Mouse (Mus musculus): ENCODE data around the gene Hist1h2ah.

Gene Hist1h2ah

GRCm38 (mm10) chr13:22039364-22039763, 4.0 kb upstream of the Hist1h2ah start:
- DNase-seq (ENCODE audit: low spot score) = no peak

GRCm38 (mm10) chr13:22037415-22037814, 2.0 kb upstream of the Hist1h2ah start:
- no peak for DNase-seq (ENCODE audit: low spot score)

- DNase-seq (ENCODE audit: low spot score) = no peak
These were observed 1.6 kb upstream of the Hist1h2ah start for GRCm38 (mm10) chr13:22036986-22037385.

GRCm38 (mm10) chr13:22036149-22036956, 985 bp upstream of the Hist1h2ah start:
- DNase-seq (ENCODE audit: low spot score) = no peak

GRCm38 (mm10) chr13:22034443-22035266, 713 bp downstream of the Hist1h2ah start:
- DNase-seq (ENCODE audit: low spot score) = no peak

- no peak for DNase-seq (ENCODE audit: low spot score)
These were observed 1.5 kb downstream of the Hist1h2ah start for GRCm38 (mm10) chr13:22033741-22034442.

GRCm38 (mm10) chr13:22030493-22030892, 4.9 kb downstream of the Hist1h2ah start:
- DNase-seq (ENCODE audit: low spot score) = no peak

GRCm38 (mm10) chr13:22029928-22030327, 5.4 kb downstream of the Hist1h2ah start:
- no peak for DNase-seq (ENCODE audit: low spot score)

GRCm38 (mm10) chr13:22028673-22029460, 6.5 kb downstream of the Hist1h2ah start:
- DNase-seq (ENCODE audit: low spot score) = peak; percentile 84

GRCm38 (mm10) chr13:22026058-22027031, 9.0 kb downstream of the Hist1h2ah start:
- DNase-seq (ENCODE audit: low spot score) = peak; percentile 54

GRCm38 (mm10) chr13:22022241-22022640, 13.1 kb downstream of the Hist1h2ah start:
- DNase-seq (ENCODE audit: low spot score) = no peak

- no peak for DNase-seq (ENCODE audit: low spot score)
These were observed 13.8 kb downstream of the Hist1h2ah start for GRCm38 (mm10) chr13:22021581-22021980.

GRCm38 (mm10) chr13:22020901-22021339, 14.4 kb downstream of the Hist1h2ah start:
- DNase-seq (ENCODE audit: low spot score) = no peak

GRCm38 (mm10) chr13:22019934-22020835, 15.2 kb downstream of the Hist1h2ah start:
- no peak for DNase-seq (ENCODE audit: low spot score)

GRCm38 (mm10) chr13:22015479-22016450, 19.6 kb downstream of the Hist1h2ah start:
- peak; percentile 52 for DNase-seq (ENCODE audit: low spot score)

GRCm38 (mm10) chr13:22014411-22014845, 20.9 kb downstream of the Hist1h2ah start:
- DNase-seq (ENCODE audit: low spot score) = no peak

GRCm38 (mm10) chr13:22013716-22014115, 21.7 kb downstream of the Hist1h2ah start:
- DNase-seq (ENCODE audit: low spot score) = no peak

GRCm38 (mm10) chr13:22009642-22010041, 25.7 kb downstream of the Hist1h2ah start, which contains the start of gene Prss16:
TSS of gene Prss16 (minus strand) at chr13:22009742.
- no peak for DNase-seq (ENCODE audit: low spot score)
